Mouse (Mus musculus): ENCODE data around the gene Zmat5.

GRCm38 (mm10) chr11:4700726-4701125 is 3.8 kb upstream of the Zmat5 start:
- TF ChIP-seq EP300 (IDR thresholded peaks at IDR 0.05; ENCODE audit: insufficient read depth, low read depth, low read length) (no peak), POLR2A (IDR thresholded peaks at IDR 0.05; ENCODE audit: insufficient read depth, low read depth, low read length) (no peak), CTCF (IDR thresholded peaks at IDR 0.05) (no peak)
